Mouse (Mus musculus): ENCODE measurements at regions not wholly inside any gene's neighbourhood (a gene's known extent, or its start where the extent isn't known, plus 50 kb on each side); places are given as distances from the start of the nearest gene placed in this dataset.

- DNase-seq (ENCODE audit: low spot score in 2 of 2): no peak
Observed at GRCm38 (mm10) chr16:29799250-29799649, 220.1 kb downstream of the Opa1 start.

GRCm38 (mm10) chr16:29799893-29800292, 220.8 kb downstream of the Opa1 start:
- no peak for DNase-seq (ENCODE audit: low spot score in 2 of 2)

- DNase-seq (ENCODE audit: low spot score in 2 of 2): no peak
Observed at GRCm38 (mm10) chr16:29800457-29800856, 221.3 kb downstream of the Opa1 start.

DNA sequence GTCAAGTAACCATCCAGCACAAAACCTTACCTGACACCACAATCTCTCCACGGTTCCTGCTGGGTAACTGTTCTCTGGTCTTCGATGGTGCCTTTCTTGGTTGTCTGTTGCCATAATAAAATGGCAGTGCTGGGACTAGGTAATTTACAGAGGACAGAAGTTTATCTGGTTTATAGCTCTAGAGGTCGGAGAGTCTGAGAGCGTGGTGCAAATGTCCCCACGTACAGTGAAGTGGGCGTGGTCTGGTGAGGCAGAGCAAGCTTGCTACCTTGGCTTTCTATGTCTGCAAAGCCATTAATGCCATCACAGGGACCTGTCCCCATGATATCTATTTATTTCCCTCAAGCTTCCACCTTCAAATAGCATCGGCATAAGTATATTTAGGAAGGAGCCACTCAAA, 223.0 kb downstream of the Opa1 start:
- no peak for DNase-seq (ENCODE audit: low spot score in 2 of 2)

DNA sequence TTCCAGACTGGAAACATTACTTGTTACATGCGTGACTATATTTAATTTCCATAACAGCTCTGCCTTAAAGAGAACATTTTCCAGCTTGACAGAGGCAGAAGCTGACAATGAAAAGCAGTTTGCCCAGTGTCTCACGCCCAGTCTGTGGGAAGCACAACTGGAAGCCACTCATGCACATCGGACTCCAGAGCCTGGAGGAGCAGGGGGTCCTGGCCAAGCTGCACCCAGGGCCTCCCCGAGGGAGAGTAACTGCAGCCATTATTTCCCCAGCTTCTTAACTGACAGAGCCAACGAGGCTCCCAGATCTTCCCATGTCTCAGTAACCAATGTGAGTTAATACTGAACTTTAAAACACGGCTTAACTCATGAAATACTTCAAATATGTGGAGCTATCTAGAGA, 223.5 kb downstream of the Opa1 start:
- DNase-seq (ENCODE audit: low spot score in 2 of 2): no peak

GRCm38 (mm10) chr16:29807859-29808258, 228.7 kb downstream of the Opa1 start:
- no peak for DNase-seq (ENCODE audit: low spot score in 2 of 2)

DNA sequence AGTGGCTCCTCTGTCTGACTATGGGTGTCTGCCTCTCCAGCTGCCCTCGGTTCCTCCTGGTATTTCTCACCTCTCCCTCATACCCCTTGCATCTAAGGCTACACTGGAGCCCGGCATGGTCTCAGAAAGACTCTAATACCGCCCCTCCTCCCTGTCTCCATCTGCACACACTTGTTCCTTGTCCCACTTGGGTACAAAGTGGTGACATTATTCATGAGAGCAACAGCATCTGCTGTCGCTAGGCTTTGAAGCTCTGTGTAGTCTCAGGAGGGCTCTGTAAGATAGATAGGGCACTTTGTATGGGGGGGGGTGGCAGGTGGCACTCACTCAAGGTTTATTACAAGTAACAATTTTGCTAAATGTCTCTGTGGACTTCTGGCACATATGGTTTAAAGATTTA, 229.7 kb downstream of the Opa1 start:
- DNase-seq (ENCODE audit: low spot score in 2 of 2): no peak

GRCm38 (mm10) chr16:29813411-29814038, 234.4 kb downstream of the Opa1 start:
- no peak for DNase-seq (ENCODE audit: low spot score in 2 of 2)

DNA sequence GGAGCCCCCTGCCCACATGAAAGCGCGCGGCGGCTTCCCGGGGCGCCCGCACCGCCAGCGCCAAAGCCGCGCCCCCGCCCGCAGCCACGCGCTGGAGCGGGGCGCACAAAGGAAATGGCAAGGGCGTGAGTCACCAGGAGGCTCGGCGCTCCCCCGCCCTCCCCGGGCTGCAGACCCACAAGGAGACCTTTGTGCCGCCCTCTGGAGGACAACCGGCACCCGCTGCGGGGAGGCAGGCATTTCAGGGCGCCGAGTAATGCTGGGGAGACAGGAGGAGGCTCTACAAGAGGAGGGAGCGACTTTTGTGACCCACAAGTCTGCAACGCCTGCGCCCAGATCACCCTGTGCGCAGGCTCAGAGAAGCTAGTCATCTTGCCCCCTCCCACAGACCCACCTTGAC, 234.9 kb downstream of the Opa1 start:
- peak; percentile 85 to 86 for DNase-seq (ENCODE audit: low spot score in 2 of 2)

DNA sequence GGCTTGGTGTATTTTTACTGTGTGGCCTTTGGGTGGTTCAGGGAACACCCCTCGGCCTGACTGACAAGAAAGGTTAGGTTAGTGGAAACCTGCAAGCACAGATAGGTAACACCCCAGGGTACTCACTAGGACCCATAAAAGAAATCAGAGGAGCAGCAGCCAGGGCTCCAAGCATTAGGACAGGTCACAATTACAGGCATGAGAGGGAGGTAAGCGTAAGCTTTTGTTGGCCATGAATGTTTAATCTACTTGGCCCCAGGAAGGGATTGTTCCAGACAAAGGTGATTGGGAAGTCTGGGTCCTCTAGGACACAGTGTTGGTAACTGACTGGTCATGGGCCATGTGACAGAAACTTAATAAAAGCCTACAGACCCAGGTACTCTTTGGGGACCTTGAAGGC, 235.5 kb downstream of the Opa1 start:
- DNase-seq (ENCODE audit: low spot score in 2 of 2): no peak

GRCm38 (mm10) chr16:29815200-29815599, 236.1 kb downstream of the Opa1 start:
- DNase-seq (ENCODE audit: low spot score in 2 of 2): no peak

DNA sequence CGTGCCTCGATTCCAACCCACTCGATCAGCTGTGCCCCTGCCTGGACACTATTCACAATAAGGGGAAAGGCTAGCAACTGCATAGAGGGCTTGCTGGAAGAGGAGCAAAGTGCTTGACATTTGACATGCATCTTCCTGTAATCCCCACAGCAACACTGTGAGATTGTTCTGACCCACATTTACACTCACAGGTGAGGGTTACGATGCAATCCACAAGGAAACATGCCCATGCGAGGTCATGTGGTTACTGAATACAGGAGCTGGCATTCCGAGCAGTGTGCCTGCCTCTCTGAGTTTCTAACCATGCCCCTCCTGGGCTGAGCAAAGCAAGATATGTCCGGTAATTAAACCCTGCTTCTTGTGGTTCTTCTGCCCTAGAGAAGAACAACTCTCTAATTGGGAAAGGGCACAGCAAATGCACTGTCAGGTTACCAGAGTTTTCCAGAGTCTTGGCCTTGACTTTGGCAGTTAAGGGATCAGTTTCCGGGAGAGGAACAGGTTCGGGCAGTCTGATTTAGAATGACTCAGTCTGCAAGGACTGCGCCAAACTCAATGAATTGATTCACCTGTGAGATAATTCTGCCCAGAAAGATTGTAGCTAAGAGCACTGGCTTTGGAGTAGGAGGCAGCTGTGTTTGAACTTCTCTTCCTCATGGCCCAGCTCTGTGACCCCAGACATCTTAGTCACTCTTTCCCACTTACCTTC, 236.7 kb downstream of the Opa1 start:
- no peak for DNase-seq (ENCODE audit: low spot score in 2 of 2)

DNA sequence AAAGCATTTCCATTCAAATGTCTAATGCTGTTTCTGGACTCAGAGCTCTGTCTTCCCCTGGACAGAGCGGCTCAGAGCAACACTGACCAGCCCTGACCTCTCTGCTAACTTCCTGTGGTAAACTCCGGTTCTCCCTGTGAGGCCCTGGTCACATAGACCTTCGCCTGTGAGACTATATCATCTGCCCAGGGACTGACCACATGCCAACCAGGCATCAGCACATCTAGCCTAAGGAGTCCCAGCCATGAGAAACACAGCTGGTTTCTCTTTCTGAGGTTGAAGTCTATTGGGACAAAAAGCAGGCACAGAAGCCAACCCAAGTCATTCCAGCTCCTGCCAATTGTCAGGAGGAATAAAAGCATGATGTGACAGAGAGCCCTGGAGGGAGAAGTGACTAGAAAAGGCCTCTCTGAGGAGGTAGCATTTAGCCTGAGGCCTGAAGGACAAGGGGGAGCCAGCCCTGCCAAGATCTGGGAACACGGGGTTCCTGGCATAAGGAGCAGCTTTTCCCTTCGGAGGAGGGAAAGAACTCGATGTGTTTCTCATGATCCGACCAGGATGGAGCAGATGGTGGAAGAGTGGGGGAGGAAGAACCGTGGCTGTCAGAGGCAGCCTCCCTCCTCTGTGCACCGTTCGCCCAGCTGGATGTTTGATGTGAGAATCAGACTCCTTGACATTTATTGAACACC, 237.7 kb downstream of the Opa1 start:
- DNase-seq (ENCODE audit: low spot score in 2 of 2): peak; percentile 84 to 94

DNA sequence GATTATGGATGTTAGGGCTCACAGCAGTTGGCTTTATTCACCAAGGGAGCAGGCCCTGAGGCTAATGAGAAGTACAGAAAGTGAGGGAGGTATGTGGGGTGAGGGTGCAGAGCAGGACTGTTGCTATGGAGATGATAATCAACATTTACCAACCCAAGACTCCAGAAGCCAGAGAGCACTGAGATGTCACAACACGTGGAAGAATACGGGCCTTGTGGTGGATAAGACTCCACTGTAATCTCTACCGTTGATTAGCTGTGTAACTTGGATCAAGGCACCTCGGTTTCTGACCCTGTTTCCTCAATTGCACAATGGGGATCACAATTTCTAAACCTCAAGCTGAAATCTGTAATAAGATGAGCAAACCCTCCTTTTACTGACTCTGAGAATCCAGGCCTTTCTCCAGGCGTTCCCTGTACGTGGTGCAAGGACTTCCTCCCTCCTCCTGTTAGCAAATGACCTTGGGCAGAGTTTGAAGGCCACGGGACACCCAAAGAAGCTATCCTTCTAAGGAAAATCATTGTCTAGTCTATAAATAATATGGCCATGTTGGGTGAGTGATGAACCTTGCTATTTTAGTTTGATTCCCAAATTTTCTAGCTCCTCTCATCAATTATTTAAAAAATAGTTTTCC, 239.8 kb downstream of the Opa1 start:
- peak; percentile 65 to 70 for DNase-seq (ENCODE audit: low spot score in 2 of 2)

- DNase-seq (ENCODE audit: low spot score in 2 of 2): no peak
Observed at GRCm38 (mm10) chr16:29820704-29821103, 241.6 kb downstream of the Opa1 start.

- DNase-seq (ENCODE audit: low spot score in 2 of 2): no peak
Observed at GRCm38 (mm10) chr16:29822110-29822509, 242.1 kb upstream of the Hes1 start.

DNA sequence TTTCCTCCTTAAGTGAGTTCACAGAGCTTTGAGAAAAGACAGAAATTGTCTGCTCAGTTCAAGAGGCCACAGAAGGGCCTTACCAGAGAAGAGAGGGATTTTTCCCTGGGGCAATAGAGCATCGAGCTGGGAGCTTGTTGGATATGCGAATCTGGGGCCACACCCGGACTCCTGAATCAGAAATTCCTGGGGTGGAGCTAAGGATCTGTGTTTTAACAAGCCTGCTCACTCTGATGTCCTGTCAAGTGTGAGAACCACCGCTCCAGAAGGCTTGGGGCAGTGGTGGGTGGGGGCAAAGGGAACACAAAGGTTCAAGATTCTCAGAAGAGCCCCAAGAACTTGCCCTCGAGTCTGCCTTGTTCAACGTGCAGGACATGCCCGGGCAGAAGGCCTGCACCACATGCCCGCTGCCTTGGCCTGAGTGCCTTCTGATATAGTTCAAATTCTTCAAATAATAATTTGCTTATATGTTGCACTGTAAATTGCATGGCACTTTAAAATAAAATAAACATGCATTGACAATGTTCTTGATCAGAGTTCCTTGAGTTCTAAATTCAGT, 241.3 kb upstream of the Hes1 start:
- no peak for DNase-seq (ENCODE audit: low spot score in 2 of 2)

GRCm38 (mm10) chr16:29826927-29827326, 237.3 kb upstream of the Hes1 start:
- DNase-seq (ENCODE audit: low spot score in 2 of 2): no peak

DNA sequence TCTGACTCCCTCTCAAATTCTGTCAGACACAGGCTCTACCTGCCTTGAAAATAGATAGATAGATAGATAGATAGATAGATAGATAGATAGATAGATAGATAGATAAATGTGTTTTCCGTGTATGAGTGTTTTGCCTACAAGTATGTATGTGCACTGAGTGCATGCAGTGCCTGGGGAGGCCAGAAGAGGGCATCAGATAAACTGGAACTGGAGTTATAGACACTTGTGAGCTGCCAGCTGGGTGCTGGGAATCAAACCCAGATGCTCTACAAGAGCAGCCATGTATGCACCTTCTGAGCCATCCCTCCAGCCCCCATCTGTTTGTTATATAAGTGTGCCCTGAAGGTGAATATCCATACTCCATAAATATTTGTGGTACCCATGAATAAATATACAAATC, 236.4 kb upstream of the Hes1 start:
- DNase-seq (ENCODE audit: low spot score in 2 of 2): no peak

DNA sequence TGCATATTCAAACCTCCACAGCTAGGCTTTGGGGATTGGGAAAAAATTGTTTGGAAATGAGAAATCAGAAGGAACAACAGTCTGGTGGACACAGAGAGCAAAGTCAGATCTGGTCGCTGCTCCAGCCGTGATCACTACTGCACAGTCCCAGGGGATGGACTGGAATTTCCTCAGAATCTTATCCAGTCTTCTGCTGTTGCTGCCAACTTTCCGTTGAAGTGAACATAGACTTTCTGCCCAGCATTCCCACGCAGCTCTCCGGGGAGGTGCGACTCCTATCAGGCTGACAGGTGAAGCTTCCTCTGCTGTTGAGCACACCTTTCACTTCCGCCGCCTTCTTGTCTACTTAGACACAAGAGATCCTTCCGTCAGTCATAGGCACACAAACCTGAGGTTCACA, 234.7 kb upstream of the Hes1 start:
- DNase-seq (ENCODE audit: low spot score in 2 of 2): peak; percentile 78

DNA sequence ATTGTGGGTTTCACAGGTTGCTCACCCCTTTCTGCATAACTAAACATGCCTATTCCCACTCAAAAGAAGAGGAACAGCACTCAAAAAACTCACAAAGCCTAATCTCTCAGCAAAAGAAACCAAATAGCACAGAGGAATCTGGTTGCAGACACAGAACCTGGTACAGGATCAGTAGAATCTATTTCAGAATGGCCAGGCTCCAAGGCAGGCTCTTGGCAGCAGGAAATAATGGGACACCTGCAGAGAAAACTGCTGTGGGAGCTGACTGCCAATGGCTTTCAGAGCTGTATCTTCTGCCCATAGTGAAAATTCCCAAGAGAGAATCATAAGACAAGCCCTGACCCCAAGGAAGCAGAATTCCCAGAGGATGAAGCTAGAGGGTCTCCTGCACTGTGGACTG, 234.1 kb upstream of the Hes1 start:
- no peak for DNase-seq (ENCODE audit: low spot score in 2 of 2)

DNA sequence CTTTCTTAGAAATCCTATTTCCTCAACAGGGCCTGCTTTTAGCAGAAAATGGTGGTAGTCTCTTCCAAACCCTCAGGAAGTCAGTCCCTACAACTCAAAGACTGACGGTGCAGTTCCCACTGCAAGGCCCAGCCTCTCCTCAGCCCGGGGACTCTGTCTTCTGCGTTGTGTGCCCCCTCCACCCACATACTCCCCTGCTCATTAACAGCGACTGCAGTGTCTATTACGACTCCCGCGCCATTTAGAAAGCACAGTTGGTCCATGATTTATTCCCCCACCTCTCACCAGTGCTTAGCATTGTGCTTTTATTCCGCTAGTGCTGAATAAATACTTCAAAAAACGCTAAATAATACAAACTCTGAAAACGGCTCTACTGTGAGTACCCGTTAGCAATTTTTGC, 230.9 kb upstream of the Hes1 start:
- no peak for DNase-seq (ENCODE audit: low spot score in 2 of 2)

Measured in heart, adult 9 months (tissue).